Mouse (Mus musculus): ENCODE measurements around the gene Ropn1.

GRCm38 (mm10) chr16:34603854-34604253 lies 45.9 kb upstream of the Ropn1 start:
- TF ChIP-seq CTCF (IDR thresholded peaks at IDR 0.05; ENCODE audit: borderline replicate concordance, control insufficient read depth, extremely low read depth, insufficient read depth, low read length, poor library complexity) = no peak
- TF ChIP-seq POLR2A (IDR thresholded peaks at IDR 0.05; ENCODE audit: control insufficient read depth, extremely low read depth, insufficient read depth, low read length, poor library complexity) = no peak
